Mouse (Mus musculus) midbrain, embryonic 10.5 days (tissue): ENCODE results near the gene Dip2b. TPM values are rescaled to one million over a fixed set of nuclear protein-coding genes. Genes with fewer than 3 reads are reported as not detected.
"Not testable (repeated sequence)": the region's sequence is repeated elsewhere in the genome, so short reads cannot be mapped to it uniquely, and the experiment has no call there.

Experiments used
- DNase-seq: peaks from one replicate; pipeline ENCODE4 v3.0.0-alpha.2; 2017; ENCODE audit warnings: low spot score
- H3K27ac ChIP-seq: fragments of 300-500 bp; sonication (generic); replicated peaks from 2 replicates; pipeline ENCODE4 v1.5.1; 2016; ENCODE audit warnings: mild to moderate bottlenecking
- H3K27me3 ChIP-seq: fragments of 300-500 bp; sonication (generic); 2 replicates; pipeline ENCODE4 v1.6.1; 2016; ENCODE audit warnings: low read depth, mild to moderate bottlenecking; ENCODE audit not compliant: poor library complexity, severe bottlenecking
- H3K36me3 ChIP-seq: fragments of 300-500 bp; sonication (generic); 2 replicates; pipeline ENCODE4 v1.6.1; 2016; ENCODE audit warnings: mild to moderate bottlenecking, moderate library complexity
- H3K4me1 ChIP-seq: fragments of 300-500 bp; sonication (generic); 2 replicates; pipeline ENCODE4 v1.6.1; 2016
- H3K4me3 ChIP-seq: fragments of 300-500 bp; sonication (generic); 2 replicates; pipeline ENCODE4 v1.5.1; 2016; ENCODE audit warnings: mild to moderate bottlenecking, moderate library complexity
- H3K9me3 ChIP-seq: fragments of 300-500 bp; sonication (generic); replicated peaks from 2 replicates; pipeline ENCODE4 v1.6.1; 2016; ENCODE audit warnings: mild to moderate bottlenecking
- WGBS: fragments of 180-500 bp; shearing (Covaris S2); methylation state at CpG from one replicate; pipeline ENCODE4 v1.1.7; 2016; 5-methylcytosine and 5-hydroxymethylcytosine counted together
- polyA plus RNA-seq: library from polyadenylated mRNA; unstranded; fragments of >200 nt; fragmentation: Nextera tagmentation; extraction: Ambion mirVana; gene quantifications from 2 replicates; pipeline ENCODE4 v1.2.1, GENCODE M21; 2016

The Dip2b gene
- polyA plus RNA-seq, 1 experiment from 2014 or later: 16.4 TPM

- 93% methylated on average over 6 of the region's 6 CpGs for WGBS
- no peak overlapping the region for H3K27ac ChIP-seq
- no peaks in the 10 kb centered on the region for H3K4me1 ChIP-seq
- peaks cover 95% of the 10 kb centered on the region for H3K36me3 ChIP-seq
- no peaks in the 10 kb centered on the region for H3K9me3 ChIP-seq
- no peak overlapping the region for H3K4me3 ChIP-seq
- H3K27me3 ChIP-seq: no peaks in the 10 kb centered on the region
- no peak for DNase-seq
These were observed 217.9 kb downstream of the Dip2b start for GRCm38 (mm10) chr15:100256386-100256785.

GRCm38 (mm10) chr15:100257305-100257704, 218.8 kb downstream of the Dip2b start:
- no peaks in the 10 kb centered on the region for H3K27me3 ChIP-seq
- H3K4me3 ChIP-seq: no peak overlapping the region
- DNase-seq: no peak
- no peaks in the 10 kb centered on the region for H3K4me1 ChIP-seq
- no peaks in the 10 kb centered on the region for H3K9me3 ChIP-seq
- H3K36me3 ChIP-seq: peaks cover 94% of the 10 kb centered on the region
- H3K27ac ChIP-seq: no peak overlapping the region
- WGBS: 90% methylated on average over 5 of the region's 5 CpGs

- Histone ChIP-seq H3K27me3 (no peaks in the 10 kb centered on the region), H3K9me3 (no peaks in the 10 kb centered on the region), H3K4me3 (no peak overlapping the region), H3K4me1 (no peaks in the 10 kb centered on the region), H3K27ac (no peak overlapping the region), H3K36me3 (peaks cover 79% of the 10 kb centered on the region)
- 94% methylated on average over 7 of the region's 7 CpGs for WGBS
- DNase-seq: no peak
These were observed 220.4 kb downstream of the Dip2b start for GRCm38 (mm10) chr15:100258646-100259425.

GRCm38 (mm10) chr15:100260351-100260750, 221.9 kb downstream of the Dip2b start:
- 96% methylated on average over 6 of the region's 7 CpGs for WGBS
- H3K27ac ChIP-seq, DNase-seq, H3K27me3 ChIP-seq, H3K4me1 ChIP-seq, H3K4me3 ChIP-seq, H3K9me3 ChIP-seq: not testable (repeated sequence)
- H3K36me3 ChIP-seq: peaks cover 64% of the 10 kb centered on the region

- WGBS: 19% methylated on average over 4 of the region's 4 CpGs
- Histone ChIP-seq H3K27ac (no peak overlapping the region), H3K27me3 (no peaks in the 10 kb centered on the region), H3K4me1 (no peaks in the 10 kb centered on the region), H3K4me3 (no peak overlapping the region), H3K9me3 (no peaks in the 10 kb centered on the region), H3K36me3 (peaks cover 34% of the 10 kb centered on the region)
- DNase-seq: peak; percentile 12
These were observed 224.9 kb downstream of the Dip2b start for GRCm38 (mm10) chr15:100263246-100263905.

- DNase-seq: no peak
These were observed 227.3 kb downstream of the Dip2b start for GRCm38 (mm10) chr15:100265586-100266325.

GRCm38 (mm10) chr15:100268916-100269315, 230.5 kb downstream of the Dip2b start:
- no peak for DNase-seq
- peaks cover 10% of the 10 kb centered on the region; the same call in 1 of the 2 replicates for H3K9me3 ChIP-seq
- H3K36me3 ChIP-seq: no peaks in the 10 kb centered on the region
- no peak overlapping the region for H3K4me3 ChIP-seq
- 84% methylated on average over 2 of the region's 2 CpGs for WGBS
- H3K4me1 ChIP-seq: peaks cover 8% of the 10 kb centered on the region
- H3K27me3 ChIP-seq: peaks cover 23% of the 10 kb centered on the region
- H3K27ac ChIP-seq: no peak overlapping the region

More at GRCm38 (mm10) chr15:100265586-100266325, 227.3 kb downstream of the Dip2b start:
- Histone ChIP-seq H3K36me3 (peaks cover 13% of the 10 kb centered on the region), H3K4me1 (peaks cover 8% of the 10 kb centered on the region), H3K27ac (no peak overlapping the region), H3K27me3 (peaks cover 18% of the 10 kb centered on the region), H3K4me3 (no peak overlapping the region), H3K9me3 (no peaks in the 10 kb centered on the region)
- 83% methylated on average over 4 of the region's 5 CpGs for WGBS

Other genes starting within 250 kb of the Dip2b start
- gene Lima1, start 163.2 kb upstream of the Dip2b start, polyA plus RNA-seq: 23.4 and 23.5 TPM in 2 replicates
- not detected in 2 replicates for gene Fam186a, start 71.6 kb upstream of the Dip2b start, polyA plus RNA-seq
- gene Larp4, start 68.6 kb upstream of the Dip2b start, polyA plus RNA-seq: 35.5 and 37.3 TPM in 2 replicates
- 33.6 and 33.7 TPM in 2 replicates for gene Atf1, start 189.2 kb downstream of the Dip2b start, polyA plus RNA-seq
- not detected in 2 replicates for gene Tmprss12, start 242.2 kb downstream of the Dip2b start, polyA plus RNA-seq